Mouse (Mus musculus) adrenal gland, adult (tissue): ENCODE results near the gene Mlph.
A peak's percentile ranks its signal among the peaks of the same experiment; 100 is the strongest.

Experiments
- DNase-seq, 2 experiments: peaks; one replicate each; pipeline ENCODE4 v3.0.0; 2022 to 2023; ENCODE audit warnings: low spot score in 1 of 2; ENCODE audit not compliant: inconsistent age in 2 of 2

Gene Mlph

DNA sequence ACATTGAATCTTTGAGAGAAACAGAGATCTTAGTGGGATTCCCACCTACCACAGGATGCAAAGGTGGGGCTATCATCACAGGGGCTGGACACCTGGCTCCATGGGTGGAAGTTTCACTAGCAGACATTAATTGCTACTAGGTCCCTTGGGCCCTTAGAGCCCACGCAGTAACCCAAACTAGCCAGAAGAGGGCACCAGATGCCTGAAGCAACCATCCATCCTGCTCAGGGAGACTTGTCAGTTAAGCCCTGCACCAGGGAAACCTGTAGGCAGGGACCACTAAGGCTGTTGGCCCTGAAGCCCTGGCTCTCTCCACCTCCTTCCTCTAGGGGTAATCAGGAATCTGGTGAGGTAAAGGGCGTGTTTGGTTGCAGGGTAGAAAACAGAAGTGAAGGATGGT lies 8.5 kb upstream of the Mlph start:
- peak; percentile 51 to 78 for DNase-seq

DNA sequence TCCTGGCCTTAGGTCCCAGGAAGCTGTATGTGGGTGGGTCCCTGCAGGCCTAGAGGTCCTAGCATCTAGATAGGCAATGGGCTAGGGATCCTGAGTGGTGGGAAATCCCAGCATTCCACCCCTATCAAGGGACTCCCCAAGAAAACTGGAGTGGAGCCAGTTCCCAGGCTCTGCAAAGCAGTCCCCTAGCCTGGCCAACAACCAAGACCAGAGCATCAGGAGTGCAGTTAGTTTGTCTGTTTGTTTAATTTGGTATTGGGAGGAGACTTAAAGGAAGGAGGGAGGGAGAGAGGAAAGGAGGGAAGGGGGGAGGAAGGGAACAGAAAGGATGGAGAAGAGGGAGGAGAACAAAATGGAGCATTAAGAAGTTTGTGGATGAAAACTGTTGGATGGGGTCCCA lies 5.7 kb upstream of the Mlph start:
- DNase-seq: peak; percentile 35

DNA sequence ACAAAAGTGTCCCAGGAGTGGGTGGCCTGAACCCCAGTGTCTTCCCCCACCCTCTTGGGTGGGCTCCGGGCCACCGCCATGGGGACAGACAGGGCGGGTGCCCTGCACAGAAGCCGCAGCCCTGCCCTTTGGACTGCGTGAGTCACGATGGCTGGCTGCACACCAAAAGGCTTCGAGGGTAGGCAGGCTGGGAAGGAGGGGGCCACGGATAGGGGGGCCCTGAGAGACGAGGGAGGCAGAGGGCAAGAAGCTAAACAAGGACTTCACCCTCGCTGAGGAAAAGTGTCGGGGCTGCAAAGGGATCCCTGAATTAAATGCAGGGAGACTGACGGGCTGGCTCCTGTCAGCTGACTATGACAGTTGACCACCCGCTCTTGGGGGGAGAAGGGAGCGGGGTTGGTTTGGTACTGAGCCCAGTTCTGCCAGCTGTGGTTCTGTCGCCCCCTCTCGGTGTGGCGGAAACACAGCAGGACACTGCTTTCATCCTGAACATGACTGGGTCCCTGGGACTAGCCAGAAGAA lies 5.2 kb upstream of the Mlph start:
- peak; percentile 86 to 90 for DNase-seq

DNA sequence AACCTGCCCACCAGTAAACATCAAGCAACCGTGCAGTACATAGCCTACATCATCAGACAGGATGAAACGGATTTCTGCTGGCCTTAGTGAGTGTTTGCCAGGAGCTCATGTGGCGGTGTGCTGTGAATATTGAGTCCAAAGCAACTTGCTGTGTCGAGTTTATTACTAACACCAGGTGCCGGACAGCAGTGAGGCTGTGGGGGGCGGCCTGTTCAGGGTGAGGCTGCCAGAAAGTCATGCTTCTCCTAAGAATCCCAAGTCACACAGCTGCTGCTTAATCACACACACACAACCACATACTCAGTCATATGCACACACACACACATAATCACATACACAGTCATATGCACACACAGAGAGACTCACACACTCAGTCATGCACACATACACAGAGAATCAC lies 1.7 kb upstream of the Mlph start:
- no peak for DNase-seq

DNA sequence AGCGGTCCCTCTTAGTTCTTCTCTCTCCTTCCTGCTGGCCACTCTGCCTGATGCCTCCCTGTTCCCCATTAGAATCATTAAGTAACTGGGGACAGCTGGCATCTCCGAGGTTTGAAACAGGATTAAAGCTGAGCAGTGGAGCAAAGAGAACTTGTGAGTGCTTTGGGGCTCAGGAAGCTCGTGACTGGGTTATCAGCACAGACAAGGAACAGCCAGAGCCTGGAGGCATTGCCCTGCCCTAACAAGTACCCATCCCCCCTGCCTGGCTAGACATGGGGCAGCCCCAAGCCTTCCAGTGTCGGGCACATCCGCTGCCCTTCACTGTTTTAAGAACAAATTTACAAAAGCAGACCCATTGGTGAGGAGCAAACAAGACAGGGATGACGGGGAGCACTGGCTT lies 2.6 kb downstream of the Mlph start:
- no peak for DNase-seq

DNA sequence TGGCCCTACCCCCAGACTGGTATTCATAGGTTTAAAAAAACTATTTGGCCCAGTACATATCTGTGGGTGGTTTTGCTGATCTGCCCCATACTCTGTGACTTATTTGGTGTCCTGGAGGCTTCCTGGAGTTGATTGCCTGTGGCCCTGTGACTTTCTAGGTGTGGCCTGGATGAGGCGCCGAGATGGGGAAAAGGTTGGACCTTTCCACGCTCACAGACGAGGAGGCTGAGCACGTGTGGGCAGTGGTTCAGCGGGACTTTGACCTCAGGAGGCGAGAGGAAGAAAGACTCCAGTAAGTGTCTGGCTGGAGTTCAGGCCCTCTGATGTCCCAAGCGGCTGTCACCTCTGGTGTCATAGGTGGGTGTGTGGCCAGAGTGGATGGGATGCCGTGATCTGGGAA lies 6.8 kb downstream of the Mlph start:
- no peak for DNase-seq

DNA sequence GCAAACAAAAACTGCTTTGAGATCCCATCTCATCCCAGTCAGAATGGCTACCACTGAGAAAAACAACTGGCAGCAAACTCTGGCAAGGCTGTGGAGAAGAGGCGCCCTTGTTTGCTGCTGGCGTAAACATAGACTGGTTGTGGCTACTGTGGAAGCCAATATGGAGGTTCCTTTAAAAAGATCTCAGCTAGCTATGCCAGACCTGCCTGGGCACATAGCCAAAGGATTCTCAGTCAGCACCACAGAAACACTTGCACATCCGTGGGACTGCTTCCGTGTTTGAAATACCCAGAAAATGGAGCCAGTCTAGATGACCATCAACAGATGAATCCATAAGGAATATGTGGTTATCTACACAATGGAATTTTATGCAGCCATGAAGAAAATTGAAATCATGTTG lies 11.1 kb downstream of the Mlph start:
- DNase-seq: no peak

DNA sequence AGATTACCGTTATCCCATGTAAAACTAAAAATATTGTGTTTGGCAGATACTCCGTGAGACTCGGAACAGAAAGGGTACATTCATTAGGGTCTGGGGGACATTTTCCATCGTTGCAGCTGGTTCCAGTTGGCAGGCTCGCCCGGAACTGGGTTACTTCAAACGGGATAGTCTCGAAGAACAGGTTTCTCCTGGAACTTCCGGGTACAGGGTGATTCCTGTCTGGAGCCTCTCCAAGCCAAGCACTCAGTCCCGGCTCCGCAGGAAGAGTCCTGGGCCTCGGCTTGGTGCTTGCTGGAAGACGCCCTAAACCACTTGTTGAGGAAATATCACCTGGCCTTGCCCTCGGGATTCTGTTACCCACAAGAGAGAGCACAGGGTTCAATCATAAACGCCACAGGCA lies 12.4 kb downstream of the Mlph start:
- no peak for DNase-seq

DNA sequence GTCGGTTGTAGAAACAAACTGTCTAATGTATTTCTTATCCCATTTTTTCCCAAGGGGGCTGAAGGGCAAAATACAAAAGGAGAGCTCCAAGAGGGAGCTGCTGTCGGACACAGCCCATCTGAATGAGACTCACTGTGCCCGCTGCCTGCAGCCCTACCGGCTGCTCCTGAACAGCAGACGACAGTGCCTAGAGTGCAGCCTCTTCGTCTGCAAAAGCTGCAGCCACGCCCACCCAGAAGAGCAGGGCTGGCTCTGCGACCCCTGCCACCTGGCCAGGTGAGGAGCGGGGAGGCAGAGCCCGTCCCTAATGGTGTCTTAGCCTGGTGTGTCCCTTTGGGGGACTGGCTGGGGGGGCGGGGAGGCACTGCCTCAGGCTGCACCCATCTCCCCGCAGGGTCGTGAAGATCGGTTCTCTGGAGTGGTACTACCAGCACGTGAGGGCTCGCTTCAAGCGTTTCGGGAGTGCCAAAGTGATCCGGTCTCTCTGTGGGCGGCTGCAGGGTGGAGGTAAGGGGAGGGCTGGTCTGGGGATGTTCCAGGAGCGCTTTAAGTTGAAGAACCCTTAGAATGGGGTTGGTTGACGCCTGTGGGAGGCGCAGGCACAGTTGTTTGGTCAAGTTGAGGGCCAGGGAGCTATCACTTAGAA lies 13.2 kb downstream of the Mlph start:
- DNase-seq: no peak

DNA sequence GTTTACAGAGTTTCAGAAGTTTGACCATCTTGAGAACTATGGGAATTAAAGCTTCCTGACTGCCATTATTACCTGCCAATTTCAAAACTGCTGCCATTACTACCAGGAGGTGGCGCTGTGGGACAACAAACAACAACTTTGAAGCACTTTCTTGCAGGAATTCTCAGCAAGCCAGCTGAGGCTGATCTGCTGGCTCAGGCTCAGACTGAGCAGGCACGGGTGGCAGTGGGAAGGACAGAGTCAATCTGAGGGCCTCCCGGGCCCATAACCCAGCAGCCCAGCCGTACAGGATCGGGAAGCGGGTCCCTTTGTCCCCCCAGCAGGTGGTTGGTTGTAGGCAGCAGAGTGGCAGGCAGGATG lies 13.7 kb downstream of the Mlph start:
- peak; percentile 82 to 95 for DNase-seq

DNA sequence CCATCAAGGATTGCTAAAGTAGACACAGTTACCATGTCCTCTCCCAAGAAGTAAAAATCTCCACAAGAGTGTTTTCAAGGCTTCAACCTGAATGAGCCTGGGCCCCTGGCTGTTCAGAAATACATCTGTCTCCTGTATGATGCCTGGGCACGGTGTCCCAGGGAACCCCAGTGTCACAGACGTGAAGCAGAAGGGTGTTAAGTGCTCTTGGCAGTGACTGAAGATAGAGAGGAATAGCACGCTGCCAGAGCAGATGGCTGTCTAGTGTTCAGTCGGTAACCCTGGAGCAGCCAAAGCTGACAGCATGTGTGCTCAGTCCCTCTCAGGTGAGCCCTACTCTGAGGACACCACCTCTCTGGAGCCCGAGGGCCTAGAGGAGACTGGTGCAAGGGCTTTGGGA lies 18.1 kb downstream of the Mlph start:
- no peak for DNase-seq

DNA sequence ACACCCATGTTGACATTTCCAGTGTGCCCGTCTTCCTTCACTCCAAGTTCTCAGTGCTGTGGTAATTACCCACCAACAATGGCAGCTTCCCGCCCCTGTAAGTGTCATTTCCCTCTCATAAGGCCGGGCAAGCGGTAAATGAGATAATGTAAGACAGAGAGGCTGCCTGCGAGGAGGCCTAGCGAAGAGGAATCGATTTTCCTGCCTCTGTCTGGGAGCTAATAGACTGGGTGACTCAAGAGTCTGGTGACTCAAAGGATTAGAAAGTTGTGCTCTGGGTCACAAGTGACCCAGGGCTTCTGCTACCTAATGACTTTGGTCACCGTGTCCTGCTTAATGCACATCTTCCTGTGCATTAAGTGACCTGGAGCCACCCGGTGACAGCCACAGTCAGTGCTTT lies 22.1 kb downstream of the Mlph start:
- DNase-seq: no peak

DNA sequence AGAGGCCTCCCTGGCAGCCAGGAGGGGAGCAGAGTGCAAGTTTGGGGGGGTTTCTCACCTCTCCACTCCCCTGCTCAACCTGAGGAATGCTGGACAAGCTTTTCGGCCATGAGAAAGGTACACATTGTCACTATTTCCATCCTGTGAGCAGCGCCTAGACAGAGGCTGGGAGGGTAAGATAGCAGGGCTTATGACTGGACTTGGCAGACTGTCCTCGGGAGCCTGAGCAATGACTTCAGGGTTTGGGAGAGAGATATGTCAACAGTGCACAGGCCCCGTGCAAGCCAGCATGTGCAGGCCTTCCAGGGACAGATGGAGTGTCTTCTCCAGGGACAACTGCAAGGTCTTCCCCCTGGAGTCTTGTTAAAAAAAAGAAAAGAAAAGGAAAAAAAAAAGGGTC lies 25.1 kb downstream of the Mlph start:
- DNase-seq: peak in 1 of 2 experiments; percentile 33

DNA sequence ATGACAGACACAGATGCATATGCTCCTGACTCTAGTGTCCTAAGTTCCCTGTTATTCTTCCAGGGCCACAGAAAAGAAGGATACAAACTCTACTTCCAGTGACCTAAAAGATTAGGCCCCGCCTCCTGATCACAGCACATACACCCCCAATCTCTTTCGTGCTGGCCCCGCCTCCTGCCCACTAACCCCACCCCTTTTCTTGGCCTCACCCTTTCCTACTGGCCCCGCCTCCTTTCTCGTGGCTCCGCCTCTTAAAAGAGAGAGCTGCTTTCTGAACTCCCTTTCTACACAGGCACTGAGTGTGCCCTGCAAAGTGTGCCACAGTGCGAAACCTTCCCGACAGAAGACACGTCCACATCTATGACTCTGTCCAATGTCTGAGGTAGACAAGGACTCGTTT lies 30.3 kb downstream of the Mlph start:
- DNase-seq: no peak

DNA sequence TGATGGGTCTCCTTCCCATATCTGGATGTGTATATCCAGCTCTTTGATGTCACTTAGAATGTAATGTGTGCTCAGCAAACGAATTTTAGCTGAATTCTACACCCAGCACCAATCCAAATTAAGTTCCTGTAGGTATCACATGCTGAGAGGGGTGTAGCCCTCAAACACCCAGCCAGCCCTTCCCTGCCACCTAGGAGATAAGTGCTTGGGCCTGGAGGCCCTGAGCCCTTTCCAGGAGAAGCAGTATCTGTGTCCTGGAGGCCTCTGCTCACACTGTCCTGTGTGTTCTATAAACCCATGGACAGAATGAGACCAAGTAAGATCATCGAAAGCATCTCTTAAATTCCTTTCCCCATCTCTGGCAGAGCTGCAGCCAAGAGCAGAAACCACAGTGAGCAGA lies 32.4 kb downstream of the Mlph start:
- no peak for DNase-seq

DNA sequence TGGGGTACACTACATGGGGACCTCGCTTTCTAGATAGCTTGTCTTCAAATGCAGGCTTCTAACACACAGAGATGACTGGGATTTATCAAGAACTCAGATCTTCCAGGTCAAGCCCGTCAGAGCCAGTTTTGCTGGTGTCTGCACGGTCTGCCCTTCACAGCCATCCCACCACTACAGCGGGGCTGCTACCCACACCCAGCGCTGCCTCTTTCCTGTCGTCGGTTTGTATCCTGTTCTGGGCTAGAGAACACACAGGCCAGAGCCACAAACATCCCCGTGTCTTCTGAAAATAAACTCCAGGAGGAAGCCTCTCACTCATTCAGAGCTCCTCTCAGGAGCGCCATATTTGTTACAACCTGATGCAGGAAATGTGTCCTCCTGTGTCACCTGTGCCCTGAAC lies 34.4 kb downstream of the Mlph start:
- DNase-seq: no peak

DNA sequence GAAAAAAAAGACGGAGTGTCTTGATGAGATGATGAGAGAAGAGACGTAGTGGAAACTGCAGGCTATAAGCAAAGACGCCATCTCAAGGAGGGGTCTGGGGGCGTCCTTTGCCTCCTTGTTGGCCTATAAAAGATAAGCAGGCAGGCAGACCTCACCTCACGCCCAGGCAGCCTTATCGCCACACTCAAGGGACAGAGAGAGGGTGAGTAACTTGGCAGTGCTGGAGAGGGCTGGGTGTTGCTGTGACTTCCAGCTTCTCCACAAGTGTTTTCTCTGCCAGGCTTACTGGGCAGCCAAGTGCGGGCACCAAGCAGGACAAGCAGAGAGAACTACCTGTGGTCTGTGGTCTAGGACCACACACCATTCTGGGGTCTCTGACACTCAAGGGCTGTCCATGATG lies 36.8 kb downstream of the Mlph start:
- no peak for DNase-seq

DNA sequence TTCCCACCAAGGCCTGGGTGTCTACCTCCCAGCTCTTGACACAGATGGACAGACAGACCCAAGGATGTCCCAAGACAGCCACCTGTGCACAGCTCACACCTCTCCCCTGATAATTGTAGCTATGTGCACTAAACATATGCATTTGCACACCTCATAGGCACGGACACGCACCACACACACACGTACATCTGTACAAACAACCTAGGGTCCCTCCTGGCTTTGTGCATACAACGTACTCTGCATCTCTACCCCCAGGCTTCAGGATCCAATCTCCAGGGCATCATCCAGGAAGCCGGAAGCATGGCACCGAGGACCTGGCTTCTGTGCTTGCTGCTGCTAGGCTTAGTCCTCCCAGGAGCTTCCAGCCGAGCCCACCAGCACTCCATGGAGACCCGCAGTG lies 37.9 kb downstream of the Mlph start, which contains the start of gene Prlh:
Gene Prlh (plus strand): TSS at position 301 of the 400 bp plus-strand sequence.
- DNase-seq: no peak

DNA sequence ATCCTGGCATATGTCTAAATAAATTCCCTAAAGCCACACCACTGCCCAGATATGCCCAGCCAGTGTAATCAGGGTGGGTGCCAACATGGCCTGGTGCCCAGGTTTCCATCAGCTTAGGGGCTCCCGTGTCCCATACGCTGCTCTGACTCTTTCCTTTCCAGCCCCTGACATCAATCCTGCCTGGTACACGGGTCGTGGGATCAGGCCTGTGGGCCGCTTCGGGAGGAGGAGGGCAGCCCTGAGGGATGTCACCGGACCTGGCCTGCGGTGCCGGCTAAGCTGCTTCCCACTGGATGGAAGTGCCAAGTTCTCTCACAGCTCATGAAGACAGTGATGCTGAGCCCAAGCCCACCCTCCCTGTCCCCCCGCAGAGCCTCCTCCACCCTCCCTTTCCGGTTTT lies 38.8 kb downstream of the Mlph start:
- DNase-seq: no peak

DNA sequence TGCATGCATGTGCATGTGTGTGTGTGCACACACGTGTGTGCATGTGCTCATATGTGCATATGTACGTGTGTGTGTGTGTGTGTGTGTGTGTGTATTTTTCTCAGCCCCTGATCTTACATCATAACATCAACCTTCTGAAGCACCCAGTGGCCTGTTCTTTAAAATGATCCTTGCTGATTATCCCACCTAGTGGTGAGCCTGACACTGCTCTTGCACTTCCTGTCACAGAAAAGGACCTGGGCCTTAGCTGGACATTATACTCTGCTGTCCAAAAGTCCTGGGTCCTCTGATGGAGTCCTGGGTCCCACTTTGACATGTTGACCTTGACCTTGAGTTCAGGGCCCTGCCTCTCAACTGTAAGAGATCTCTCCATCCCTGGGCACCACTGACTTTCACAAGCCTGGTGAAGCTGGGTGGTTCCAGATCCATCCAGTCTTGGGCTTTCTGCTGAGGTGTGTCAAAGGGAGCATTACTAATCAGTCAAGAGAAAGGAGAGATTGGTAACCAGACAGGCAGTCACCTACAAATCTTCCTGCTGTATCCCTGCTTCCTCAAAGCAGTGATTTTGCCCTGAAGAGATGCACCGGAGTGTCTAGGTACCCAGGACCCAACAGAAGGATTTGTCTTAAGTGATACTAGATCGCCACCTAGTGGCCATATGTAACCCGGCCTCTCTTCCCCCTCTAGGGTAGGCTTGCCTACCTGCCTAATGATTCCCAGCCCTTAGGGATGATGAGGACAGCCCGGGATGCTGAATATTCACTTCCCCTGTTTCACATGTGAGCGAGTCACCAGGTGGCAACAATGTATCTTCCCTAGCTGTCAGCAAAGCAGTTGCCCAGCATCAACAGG lies 41.6 kb downstream of the Mlph start:
- peak; percentile 40 to 86 for DNase-seq

DNA sequence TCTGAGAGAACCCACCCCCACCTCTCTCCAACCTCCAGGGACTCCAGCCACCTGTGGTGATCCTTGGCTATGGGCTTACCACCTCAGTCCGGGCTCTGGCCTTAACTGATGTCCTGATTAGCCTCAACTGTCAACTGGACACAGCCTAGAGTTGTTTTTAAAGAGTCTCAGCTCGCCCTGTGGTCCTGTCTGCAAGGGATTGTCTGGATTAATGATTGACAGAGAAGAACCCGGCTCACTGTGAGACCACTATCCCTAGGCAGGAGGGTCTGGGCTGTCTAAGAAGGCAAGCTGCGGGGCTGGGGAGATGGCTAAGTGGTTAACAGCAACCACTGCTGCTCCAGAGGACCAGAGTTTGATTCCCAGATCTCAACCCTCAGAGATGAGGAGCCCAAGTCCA lies 47.6 kb downstream of the Mlph start:
- no peak for DNase-seq

DNA sequence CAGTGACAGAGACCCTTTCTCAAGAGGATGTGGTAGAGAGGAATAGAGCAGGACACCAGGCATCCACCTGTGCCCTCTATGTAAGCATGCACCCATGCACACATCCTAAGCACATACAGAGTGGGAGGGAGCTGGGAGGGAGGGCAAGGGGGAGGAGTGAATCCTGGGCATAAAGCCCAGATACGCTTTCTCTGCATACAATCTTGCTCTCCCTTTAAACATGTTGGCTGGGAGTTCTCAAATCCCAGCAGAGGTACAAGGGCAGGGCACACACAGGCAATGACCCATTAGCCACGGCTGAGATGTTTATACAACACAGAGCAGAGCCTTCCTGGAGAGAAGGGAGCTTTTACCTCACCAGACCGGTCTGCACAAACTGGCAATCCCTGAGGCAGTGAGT lies 48.1 kb downstream of the Mlph start:
- DNase-seq: no peak

DNA sequence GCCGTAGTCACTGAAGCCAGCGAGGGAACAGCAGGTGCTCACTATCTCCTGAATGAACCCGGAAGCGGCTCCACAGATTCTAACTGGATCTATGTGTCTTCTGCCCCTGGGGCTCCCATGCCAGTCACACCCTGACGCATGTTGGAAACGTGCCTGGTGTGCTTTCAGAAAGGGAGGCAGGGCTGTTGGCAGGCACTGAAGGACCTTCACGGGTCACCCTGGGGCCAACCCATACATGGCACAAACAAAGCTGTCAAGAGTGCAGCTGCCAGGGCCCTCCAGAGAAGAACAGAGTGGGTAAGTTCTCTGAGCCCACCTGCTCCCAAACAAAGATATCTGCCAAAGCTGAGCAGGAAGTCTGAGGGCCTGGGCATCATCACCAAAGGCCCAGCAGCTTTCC lies 52.7 kb downstream of the Mlph start:
- peak; percentile 78 to 88 for DNase-seq
